Mouse (Mus musculus): ENCODE results near the gene Gm42688.

GRCm38 (mm10) chr6:83111510-83112136 is 10.2 kb downstream of the Gm42688 start:
- TF ChIP-seq CTCF (IDR thresholded peaks at IDR 0.05; ENCODE audit: low read depth, low read length) (no peak), POLR2A (IDR thresholded peaks at IDR 0.05; ENCODE audit: extremely low read depth, insufficient read depth, low read length) (no peak)

Data from liver, adult 2 months (tissue).